Mouse (Mus musculus): ENCODE data around the gene Mrpl32. TPM values are rescaled to one million over a fixed set of nuclear protein-coding genes. Genes with fewer than 3 reads are reported as not detected.

The Mrpl32 gene
- polyA plus RNA-seq, 1 experiment from 2014 or later = 117 TPM

DNA sequence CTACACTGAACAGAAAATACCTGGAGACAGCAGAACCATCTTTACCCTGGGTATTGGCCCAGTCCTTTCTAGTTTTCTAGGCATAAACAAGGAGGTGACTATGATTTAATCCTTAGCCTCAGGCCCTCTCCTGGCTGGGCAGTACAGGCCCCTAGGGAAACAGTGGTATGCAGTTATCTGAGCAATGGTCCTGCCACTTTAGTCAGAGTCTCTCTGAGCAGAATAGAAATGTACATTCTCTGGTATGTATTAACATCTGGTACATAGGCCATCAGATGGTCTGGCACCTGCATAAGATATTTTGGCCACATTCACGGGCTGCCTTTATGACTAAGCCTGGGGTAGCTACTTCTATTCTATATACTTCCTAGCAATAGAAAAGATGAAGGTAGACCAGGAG, 51.6 kb downstream of the Mrpl32 start:
- Histone ChIP-seq H3K4me1 (no peaks in the 10 kb centered on the region), H3K9ac (no peak overlapping the region), H3K27ac (no peak overlapping the region), H3K9me3 (no peaks in the 10 kb centered on the region), H3K36me3 (no peaks in the 10 kb centered on the region), H3K27me3 (no peaks in the 10 kb centered on the region), H3K4me2 (replicated peaks) (no peak overlapping the region), H3K4me3 (no peak overlapping the region)
- 77% methylated on average over 1 of the region's 1 CpGs for WGBS
- no peak for ATAC-seq (ENCODE audit: insufficient number of reproducible peaks, insufficient read depth, low FRiP score, low TSS enrichment)

Other genes with a start within 250 kb of the Mrpl32 start
- 2.9 and 4.1 TPM in 2 replicates for gene Hecw1, start 89.9 kb downstream of the Mrpl32 start, polyA plus RNA-seq (2016; fragmentation: Nextera tagmentation; extraction: Ambion mirVana)
- 181 and 186 TPM in 2 replicates for gene Psma2, start 75 bp upstream of the Mrpl32 start, polyA plus RNA-seq (2016; fragmentation: Nextera tagmentation; extraction: Ambion mirVana)
- 30.4 and 30.6 TPM in 2 replicates for gene AW209491, start 17.0 kb upstream of the Mrpl32 start, polyA plus RNA-seq (2016; fragmentation: Nextera tagmentation; extraction: Ambion mirVana)